Mouse (Mus musculus) small intestine, adult 2 months (tissue): ENCODE measurements around the gene Ehd1.

Experiments
- CTCF ChIP-seq: fragments of 200-500 bp; IDR thresholded peaks from 2 replicates; pipeline ENCODE4 v1.5.1; 2012; ENCODE audit warnings: low read depth, mild to moderate bottlenecking, control low read depth, inconsistent platforms, low read length, moderate library complexity, mixed read lengths; ENCODE audit not compliant: insufficient replicate concordance, insufficient read length; ENCODE audit errors: extremely low read depth
- POLR2A ChIP-seq: fragments of 200-500 bp; IDR thresholded peaks from 2 replicates; pipeline ENCODE4 v1.6.1; 2012; ENCODE audit warnings: low read depth, mild to moderate bottlenecking, control low read depth, inconsistent platforms, low read length, moderate library complexity

GRCm38 (mm10) chr19:6285226-6285625, 8.7 kb downstream of the Ehd1 start:
- TF ChIP-seq POLR2A (peak; percentile 25; the same call in 1 of the 2 replicates), CTCF (no peak)
